Comparison of ENCODE assay signal across 10 mouse cellular contexts in the genomic region with DNA sequence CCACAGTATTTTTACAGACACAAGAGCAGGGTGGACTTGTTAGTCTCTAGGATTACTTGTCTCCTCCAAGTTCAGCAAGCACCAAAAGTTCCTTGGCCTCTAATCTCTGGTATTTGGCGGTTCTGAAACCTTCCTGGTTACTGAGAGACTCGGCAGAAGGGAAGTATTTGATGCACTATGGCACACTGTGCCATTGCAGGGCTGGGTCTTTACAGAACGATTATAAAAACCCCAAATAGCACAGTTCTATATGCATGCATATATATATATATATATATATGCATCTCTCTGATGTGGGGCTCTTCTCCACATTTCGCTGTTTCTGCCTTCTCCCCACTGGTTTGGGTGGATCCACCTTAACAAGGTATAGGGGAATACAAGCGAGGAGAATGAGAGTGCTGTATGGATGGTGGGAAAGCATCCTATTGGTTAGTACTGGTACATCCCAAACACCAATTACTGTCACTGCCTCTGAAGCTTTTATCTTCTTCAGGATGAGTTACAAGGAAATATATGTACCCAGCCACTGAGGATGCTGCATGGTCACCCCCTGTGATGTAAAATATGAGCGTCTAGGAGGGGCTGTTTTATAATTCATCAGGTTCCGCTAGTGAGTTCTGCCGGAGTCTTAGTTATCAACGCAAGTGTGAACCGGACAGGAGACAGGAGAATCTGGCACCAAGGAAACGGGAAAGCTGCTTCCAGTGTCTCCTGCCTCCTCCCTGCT.
DNase-seq lines count a peak whose midpoint lies in the region; ATAC-seq and TF ChIP-seq lines count a peak whose summit lies in the region.
"Had no signal": no experiment of that assay in that cellular context is flagged by ENCODE, and none has a peak within 500 bp of the region (broad histone marks: within the 10 kb centered on the region; RNA-seq: fewer than 3 reads in every experiment).

No protein-coding gene starts in this region.

- H3K4me2 ChIP-seq in hindbrain, embryonic 14.5 days (replicated peaks): peak overlapping the region; percentile 63
- peak overlapping the region; percentile 49 for H3K4me2 ChIP-seq in midbrain, postnatal 0 days (ENCODE audit: low read depth, low read length, poor library complexity, severe bottlenecking)

- H3K4me1 ChIP-seq in hindbrain, embryonic 14.5 days (replicated peaks; ENCODE audit: control insufficient read depth, insufficient read depth, low read length): 0 out of 2 replicates have a peak, but pooled peaks cover 12% of the 10 kb centered on the region
- H3K4me1 ChIP-seq in midbrain, postnatal 0 days (ENCODE audit: insufficient read depth, low read length): no peaks in the 10 kb centered on the region; the same call in 1 of the 2 replicates
- no peaks in the 10 kb centered on the region for H3K4me1 ChIP-seq in heart, embryonic 10.5 days

- no peaks in the 10 kb centered on the region for H3K27me3 ChIP-seq in hindbrain, embryonic 14.5 days (ENCODE audit: control insufficient read depth, insufficient read depth, low read length)
- no peaks in the 10 kb centered on the region for H3K27me3 ChIP-seq in midbrain, postnatal 0 days (ENCODE audit: insufficient read depth, low read length)
- no peaks in the 10 kb centered on the region for H3K27me3 ChIP-seq in heart, embryonic 10.5 days (ENCODE audit: insufficient read depth, poor library complexity, severe bottlenecking)

- no peaks in the 10 kb centered on the region for H3K9me3 ChIP-seq in hindbrain, embryonic 14.5 days (ENCODE audit: control insufficient read depth, low read length)
- H3K9me3 ChIP-seq in midbrain, postnatal 0 days (ENCODE audit: low read length): no peaks in the 10 kb centered on the region
- H3K9me3 ChIP-seq in heart, embryonic 10.5 days: no peaks in the 10 kb centered on the region

- 34% methylated on average over 11 of the region's 11 CpGs for WGBS in hindbrain, embryonic 14.5 days
- 29% methylated on average over 11 of the region's 11 CpGs for WGBS in midbrain, postnatal 0 days
- WGBS in heart, embryonic 10.5 days: 79% methylated on average over 11 of the region's 11 CpGs

- H3K36me3 ChIP-seq in hindbrain, embryonic 14.5 days (replicated peaks; ENCODE audit: control insufficient read depth, insufficient read depth): no peaks in the 10 kb centered on the region
- no peaks in the 10 kb centered on the region for H3K36me3 ChIP-seq in midbrain, postnatal 0 days (ENCODE audit: insufficient read depth, low read length)
- no peaks in the 10 kb centered on the region for H3K36me3 ChIP-seq in heart, embryonic 10.5 days

- peak overlapping the region; percentile 49 for H3K4me3 ChIP-seq in hindbrain, embryonic 14.5 days (replicated peaks; ENCODE audit: low read length)
- H3K4me3 ChIP-seq in midbrain, postnatal 0 days (ENCODE audit: low read depth, low read length): peak overlapping the region; percentile 52
- no peak overlapping the region for H3K4me3 ChIP-seq in heart, embryonic 10.5 days

- ATAC-seq in frontal cortex, adult (ENCODE audit: low TSS enrichment): peak; percentile 85
- ATAC-seq in hindbrain, embryonic 14.5 days (ENCODE audit: low FRiP score): peak; percentile 92
- ATAC-seq in midbrain, postnatal 0 days (ENCODE audit: low FRiP score): peak; percentile 90
- ATAC-seq: inflammation-experienced regulatory T-cells, adult 6 months had no signal

- peak overlapping the region; percentile 65 for H3K9ac ChIP-seq in hindbrain, embryonic 14.5 days
- peak overlapping the region; percentile 62 for H3K9ac ChIP-seq in midbrain, postnatal 0 days (replicated peaks; ENCODE audit: low read length, poor library complexity, severe bottlenecking)
- H3K9ac ChIP-seq: liver, embryonic 14.5 days had no signal

- H3K27ac ChIP-seq in hindbrain, embryonic 14.5 days: peak overlapping the region; percentile 64
- H3K27ac ChIP-seq in midbrain, postnatal 0 days (ENCODE audit: low read depth, low read length): peak overlapping the region; percentile 69
- no peak overlapping the region for H3K27ac ChIP-seq in heart, embryonic 10.5 days
- H3K27ac ChIP-seq: liver, embryonic 14.5 days had no signal

- DNase-seq in frontal cortex, postnatal 10 days (ENCODE audit: low spot score in 2 of 2): no peak
- DNase-seq in cerebellum, postnatal 36 days: peak; percentile 37 to 69
- peak; percentile 60 for DNase-seq in hindbrain, embryonic 14.5 days (ENCODE audit: low spot score)
- DNase-seq in midbrain, postnatal 0 days (ENCODE audit: low spot score): peak; percentile 77
- no peak for DNase-seq in adrenal gland, postnatal 25 days
- DNase-seq in Muller cell, postnatal 12 days (ENCODE audit: inconsistent ontology term): no peak
- no peak for DNase-seq in heart, embryonic 10.5 days (ENCODE audit: low spot score)

- TF ChIP-seq CTCF in midbrain, postnatal 0 days (IDR thresholded peaks at IDR 0.05): no peak; the same call in 1 of the 2 replicates

Comparison
In these comparisons a context has a peak if more than half of its experiments do, and no peak if none do; other contexts are left out.
1. DNase-seq: peak in cerebellum, postnatal 36 days (2 of 2), hindbrain, embryonic 14.5 days (single experiment) and midbrain, postnatal 0 days (single experiment); none in frontal cortex, postnatal 10 days (0 of 2), adrenal gland, postnatal 25 days (single experiment), Muller cell, postnatal 12 days (single experiment) and heart, embryonic 10.5 days (single experiment).
2. Peak in every context shown above with its lines, with median percentiles within 50 percentile points of each other: ATAC-seq.